Mouse (Mus musculus) stomach, embryonic 15.5 days (tissue): Measurements from ENCODE around the gene Ccr1. TPM values are rescaled to one million over a fixed set of nuclear protein-coding genes. Genes with fewer than 3 reads are reported as not detected.
"Not testable (repeated sequence)": the region's sequence is repeated elsewhere in the genome, so short reads cannot be mapped to it uniquely, and the experiment has no call there.

Experiments
- ATAC-seq: fragments of 200-750 bp; cut with Nextera tagmentation; 2 replicates; pipeline ENCODE4 v1.8.0; 2017; ENCODE audit warnings: low read depth, moderate number of reproducible peaks, moderate TSS enrichment; ENCODE audit not compliant: insufficient read depth, low FRiP score
- H3K27ac ChIP-seq: fragments of 300-500 bp; sonication (generic); 2 replicates; pipeline ENCODE4 v1.5.1; 2015; ENCODE audit warnings: mild to moderate bottlenecking, inconsistent platforms
- H3K27me3 ChIP-seq: fragments of 300-500 bp; sonication (generic); replicated peaks from 2 replicates; pipeline ENCODE4 v1.6.1; 2015; ENCODE audit warnings: inconsistent platforms
- H3K36me3 ChIP-seq: fragments of 300-500 bp; sonication (generic); 2 replicates; pipeline ENCODE4 v1.6.1; 2015; ENCODE audit warnings: inconsistent platforms
- H3K4me1 ChIP-seq: fragments of 300-500 bp; sonication (generic); 2 replicates; pipeline ENCODE4 v1.6.1; 2015; ENCODE audit warnings: inconsistent platforms
- H3K4me2 ChIP-seq: fragments of 300-500 bp; sonication (generic); 2 replicates; pipeline ENCODE4 v1.6.1; 2015; ENCODE audit warnings: mild to moderate bottlenecking, inconsistent platforms
- H3K4me3 ChIP-seq: fragments of 300-500 bp; sonication (generic); replicated peaks from 2 replicates; pipeline ENCODE4 v1.5.1; 2015; ENCODE audit warnings: inconsistent platforms
- H3K9ac ChIP-seq: fragments of 300-500 bp; sonication (generic); 2 replicates; pipeline ENCODE4 v1.6.1; 2015; ENCODE audit warnings: inconsistent platforms
- H3K9me3 ChIP-seq: fragments of 300-500 bp; sonication (generic); 2 replicates; pipeline ENCODE4 v1.6.1; 2016; ENCODE audit warnings: inconsistent platforms
- WGBS: fragments of 180-500 bp; shearing (Covaris S2); methylation state at CpG from one replicate; pipeline ENCODE4 v1.1.7; 2015; 5-methylcytosine and 5-hydroxymethylcytosine counted together
- polyA plus RNA-seq: library from polyadenylated mRNA; unstranded; fragments of >200 nt; fragmentation: Nextera tagmentation; extraction: Ambion mirVana; gene quantifications from 2 replicates; pipeline ENCODE4 v1.2.1, GENCODE M21; 2015

The Ccr1 gene
- polyA plus RNA-seq, 1 experiment from 2014 or later, result 4.8 TPM

- Histone ChIP-seq H3K4me3 (no peak overlapping the region), H3K9me3 (no peaks in the 10 kb centered on the region), H3K27me3 (no peaks in the 10 kb centered on the region), H3K27ac (no peak overlapping the region), H3K9ac (no peak overlapping the region), H3K36me3 (no peaks in the 10 kb centered on the region), H3K4me1 (no peaks in the 10 kb centered on the region), H3K4me2 (no peak overlapping the region)
- WGBS, result 51% methylated on average over 4 of the region's 4 CpGs
- peak; percentile 60; the same call in 1 of the 2 replicates for ATAC-seq
These were observed 13.4 kb upstream of the Ccr1 start for GRCm38 (mm10) chr9:123981909-123982308.

GRCm38 (mm10) chr9:123980858-123981475 is 12.5 kb upstream of the Ccr1 start:
- not testable (repeated sequence) for ATAC-seq, H3K36me3 ChIP-seq, H3K4me3 ChIP-seq, H3K4me2 ChIP-seq, H3K27ac ChIP-seq, H3K9me3 ChIP-seq, H3K4me1 ChIP-seq, H3K9ac ChIP-seq, H3K27me3 ChIP-seq
- WGBS, result no CpG with 5 or more reads among the region's 3 CpGs

- Histone ChIP-seq H3K9me3 (no peaks in the 10 kb centered on the region), H3K4me1 (no peaks in the 10 kb centered on the region), H3K27ac (no peak within 1 kb of the TSS), H3K27me3 (no peaks in the 10 kb centered on the region), H3K9ac (no peak within 1 kb of the TSS), H3K36me3 (no peaks in the 10 kb centered on the region), H3K4me3 (no peak within 1 kb of the TSS), H3K4me2 (no peak within 1 kb of the TSS)
- WGBS, result 51% methylated on average over 1 of the region's 1 CpGs
- no peak for ATAC-seq
These were observed 9.8 kb upstream of the Ccr1 start, which contains the start of gene Ccr1l1 for GRCm38 (mm10) chr9:123978308-123978707. Gene Ccr1l1, minus strand, starts transcription at chr9:123978408.

- Histone ChIP-seq H3K4me3 (no peak overlapping the region), H3K9me3 (no peaks in the 10 kb centered on the region), H3K4me2 (no peak overlapping the region), H3K4me1 (no peaks in the 10 kb centered on the region), H3K27me3 (no peaks in the 10 kb centered on the region), H3K27ac (no peak overlapping the region), H3K9ac (no peak overlapping the region), H3K36me3 (no peaks in the 10 kb centered on the region)
- 78% methylated on average over 9 of the region's 9 CpGs for whole genome bisulfite sequencing
- ATAC-seq, result no peak
These were observed 8.6 kb upstream of the Ccr1 start for GRCm38 (mm10) chr9:123976876-123977663.

- Histone ChIP-seq H3K27ac (no peak overlapping the region), H3K4me1 (no peaks in the 10 kb centered on the region), H3K4me3 (no peak overlapping the region), H3K36me3 (no peaks in the 10 kb centered on the region), H3K9ac (no peak overlapping the region), H3K9me3 (no peaks in the 10 kb centered on the region), H3K4me2 (no peak overlapping the region), H3K27me3 (no peaks in the 10 kb centered on the region)
- ATAC-seq, result no peak
- 76% methylated on average over 2 of the region's 2 CpGs for WGBS
These were observed 7.1 kb upstream of the Ccr1 start for GRCm38 (mm10) chr9:123975630-123976029.

GRCm38 (mm10) chr9:123966858-123967495 is 1.5 kb downstream of the Ccr1 start:
- not testable (repeated sequence) for H3K9ac ChIP-seq, H3K27me3 ChIP-seq, ATAC-seq, H3K27ac ChIP-seq, H3K9me3 ChIP-seq, H3K36me3 ChIP-seq, H3K4me2 ChIP-seq, H3K4me1 ChIP-seq, H3K4me3 ChIP-seq
- WGBS, result 74% methylated on average over 1 of the region's 4 CpGs

- WGBS, result 69% methylated on average over 3 of the region's 3 CpGs
These were observed 3.7 kb downstream of the Ccr1 start for GRCm38 (mm10) chr9:123964776-123965175.

GRCm38 (mm10) chr9:123960161-123960560 is 8.3 kb downstream of the Ccr1 start:
- no peaks in the 10 kb centered on the region for H3K36me3 ChIP-seq
- WGBS, result 75% methylated on average over 1 of the region's 1 CpGs
- no peak overlapping the region for H3K4me3 ChIP-seq
- H3K4me2 ChIP-seq, result no peak overlapping the region
- ATAC-seq, result no peak
- H3K9me3 ChIP-seq, result no peaks in the 10 kb centered on the region
- no peak overlapping the region for H3K27ac ChIP-seq
- no peaks in the 10 kb centered on the region for H3K4me1 ChIP-seq
- H3K9ac ChIP-seq, result no peak overlapping the region
- H3K27me3 ChIP-seq, result no peaks in the 10 kb centered on the region

More at GRCm38 (mm10) chr9:123964776-123965175, 3.7 kb downstream of the Ccr1 start:
- Histone ChIP-seq H3K4me2 (no peak overlapping the region), H3K9me3 (no peaks in the 10 kb centered on the region), H3K4me3 (no peak overlapping the region), H3K4me1 (no peaks in the 10 kb centered on the region), H3K27me3 (no peaks in the 10 kb centered on the region), H3K36me3 (no peaks in the 10 kb centered on the region), H3K27ac (no peak overlapping the region), H3K9ac (no peak overlapping the region)
- no peak for ATAC-seq

- H3K27me3 ChIP-seq, result no peaks in the 10 kb centered on the region
- no peak overlapping the region for H3K9ac ChIP-seq
- no peaks in the 10 kb centered on the region for H3K36me3 ChIP-seq
- no peaks in the 10 kb centered on the region for H3K9me3 ChIP-seq
- peak; percentile 82 for ATAC-seq
- WGBS, result 68% methylated on average over 3 of the region's 3 CpGs
- H3K4me3 ChIP-seq, result no peak overlapping the region
- H3K4me2 ChIP-seq, result no peak overlapping the region
- no peak overlapping the region for H3K27ac ChIP-seq
- H3K4me1 ChIP-seq, result no peaks in the 10 kb centered on the region
These were observed 10.5 kb downstream of the Ccr1 start for GRCm38 (mm10) chr9:123957911-123958413.

- WGBS, result 68% methylated on average over 1 of the region's 1 CpGs
- H3K36me3 ChIP-seq, result no peaks in the 10 kb centered on the region
- H3K27ac ChIP-seq, result no peak overlapping the region
- no peaks in the 10 kb centered on the region for H3K4me1 ChIP-seq
- no peak for ATAC-seq
- no peak overlapping the region for H3K4me2 ChIP-seq
- no peaks in the 10 kb centered on the region for H3K9me3 ChIP-seq
- no peak overlapping the region for H3K9ac ChIP-seq
- H3K27me3 ChIP-seq, result no peaks in the 10 kb centered on the region
- H3K4me3 ChIP-seq, result no peak overlapping the region
These were observed 11.6 kb downstream of the Ccr1 start for GRCm38 (mm10) chr9:123956892-123957291.

- no peak overlapping the region for H3K4me2 ChIP-seq
These were observed 14.9 kb downstream of the Ccr1 start for GRCm38 (mm10) chr9:123953551-123953950.

GRCm38 (mm10) chr9:123951176-123951575 is 17.3 kb downstream of the Ccr1 start:
- Histone ChIP-seq H3K27ac (no peak overlapping the region), H3K4me3 (no peak overlapping the region), H3K4me1 (no peaks in the 10 kb centered on the region), H3K27me3 (no peaks in the 10 kb centered on the region), H3K36me3 (no peaks in the 10 kb centered on the region), H3K4me2 (no peak overlapping the region), H3K9ac (no peak overlapping the region), H3K9me3 (no peaks in the 10 kb centered on the region)
- WGBS, result 74% methylated on average over 1 of the region's 1 CpGs
- no peak for ATAC-seq

More at GRCm38 (mm10) chr9:123953551-123953950, 14.9 kb downstream of the Ccr1 start:
- no peak overlapping the region for H3K9ac ChIP-seq
- no peak overlapping the region for H3K27ac ChIP-seq
- ATAC-seq, result no peak
- no peak overlapping the region for H3K4me3 ChIP-seq
- 75% methylated on average over 2 of the region's 2 CpGs for WGBS
- no peaks in the 10 kb centered on the region for H3K4me1 ChIP-seq
- H3K9me3 ChIP-seq, result no peaks in the 10 kb centered on the region
- H3K36me3 ChIP-seq, result no peaks in the 10 kb centered on the region
- no peaks in the 10 kb centered on the region for H3K27me3 ChIP-seq
